Mouse (Mus musculus): ENCODE measurements around the gene Map3k5.

DNA sequence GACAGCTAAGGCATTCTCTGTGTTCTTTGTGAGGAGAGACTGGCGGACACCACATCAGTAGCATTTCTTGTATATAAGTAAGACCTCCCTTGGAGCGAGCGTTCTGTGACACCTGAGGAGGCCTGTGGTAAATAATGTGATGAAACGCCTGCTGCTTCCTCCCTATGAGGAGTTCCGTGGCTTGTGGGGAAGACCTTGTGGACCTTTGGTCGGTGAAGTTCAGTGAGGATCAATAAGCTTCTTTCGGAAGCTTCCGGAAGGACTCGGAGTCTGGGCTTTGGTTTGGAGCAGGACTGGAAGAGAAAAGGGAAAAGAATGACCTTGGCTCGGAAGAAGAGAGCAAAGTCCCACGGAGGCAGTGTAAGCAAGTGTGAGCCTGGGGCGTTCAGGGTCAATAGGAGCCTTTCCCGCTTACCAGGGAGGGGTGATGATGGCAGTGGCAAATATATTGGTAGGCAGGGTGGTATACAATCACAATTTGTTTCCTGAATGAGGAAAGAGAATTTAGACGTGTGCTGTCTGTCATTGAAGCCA is 136.4 kb downstream of the Map3k5 start:
- TF ChIP-seq RCOR1 (IDR thresholded peaks at IDR 0.05; ENCODE audit: low read depth, low read length) (no peak), POLR2A (IDR thresholded peaks at IDR 0.05; ENCODE audit: control insufficient read depth in 1 of 2, insufficient read depth in 1 of 2, low read depth in 1 of 2, low read length in 2 of 2, poor library complexity in 1 of 2) (no peak), CTCF (IDR thresholded peaks at IDR 0.05 in 2 of 3, conservative IDR thresholded peaks at IDR 0.05 in 1 of 3; ENCODE audit: control insufficient read depth in 1 of 3, insufficient read depth in 1 of 3, low read depth in 2 of 3, low read length in 3 of 3, poor library complexity in 1 of 3, severe bottlenecking in 1 of 3) (no peak), ELF1 (IDR thresholded peaks at IDR 0.05; ENCODE audit: low read depth, low read length) (no peak), CHD2 (IDR thresholded peaks at IDR 0.05; ENCODE audit: low read length) (no peak), ETS1 (IDR thresholded peaks at IDR 0.05; ENCODE audit: low read depth, low read length) (no peak), USF1 (IDR thresholded peaks at IDR 0.05; ENCODE audit: low read depth, low read length) (no peak), JUND (IDR thresholded peaks at IDR 0.05; ENCODE audit: low read depth, low read length) (no peak), RAD21 (IDR thresholded peaks at IDR 0.05; ENCODE audit: low read depth, low read length) (no peak), MEF2A (IDR thresholded peaks at IDR 0.05; ENCODE audit: extremely low read depth, insufficient replicate concordance, low read depth, low read length, poor library complexity, severe bottlenecking) (no peak), TAL1 (IDR thresholded peaks at IDR 0.05; ENCODE audit: low read length) (no peak), POLR2AphosphoS2 (IDR thresholded peaks at IDR 0.05; ENCODE audit: low read length) (no peak)
